Mouse (Mus musculus): ENCODE results near the gene Pgpep1l.

Pgpep1l gene

DNA sequence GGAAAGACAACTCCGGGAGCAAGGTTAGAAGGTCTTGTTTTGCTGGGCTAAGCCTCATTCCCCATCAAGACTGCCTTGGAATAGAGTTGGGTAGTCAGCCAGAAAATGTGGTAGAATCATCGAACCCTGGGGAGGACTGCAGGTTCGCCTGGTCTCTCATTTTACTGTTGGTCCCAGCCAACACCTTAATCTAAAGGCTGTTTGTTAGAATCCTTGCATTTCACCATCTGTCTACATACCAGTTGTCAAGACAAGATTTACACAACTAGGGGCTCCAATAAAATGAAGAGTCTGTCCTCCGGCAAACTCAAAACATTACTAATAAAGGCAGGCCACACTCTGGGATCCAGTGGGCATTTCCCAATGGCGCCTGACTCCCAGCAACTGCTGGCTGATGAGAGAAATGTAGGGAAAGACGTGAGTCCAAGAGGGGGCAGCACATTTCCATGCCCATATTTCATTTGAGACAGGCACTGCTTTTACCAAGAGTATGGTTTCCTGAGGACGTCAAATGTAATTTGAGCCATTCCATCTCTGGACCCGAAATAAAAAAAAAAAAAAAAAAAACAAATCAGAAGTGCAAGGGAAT lies 1.3 kb downstream of the Pgpep1l start:
- DNase-seq (ENCODE audit: low spot score in 2 of 2), result no peak

GRCm38 (mm10) chr7:68259523-68260081 lies 4.4 kb downstream of the Pgpep1l start:
- no peak for DNase-seq (ENCODE audit: low spot score in 2 of 2)

GRCm38 (mm10) chr7:68258326-68259150 lies 5.5 kb downstream of the Pgpep1l start:
- DNase-seq (ENCODE audit: low spot score in 2 of 2), result no peak

DNA sequence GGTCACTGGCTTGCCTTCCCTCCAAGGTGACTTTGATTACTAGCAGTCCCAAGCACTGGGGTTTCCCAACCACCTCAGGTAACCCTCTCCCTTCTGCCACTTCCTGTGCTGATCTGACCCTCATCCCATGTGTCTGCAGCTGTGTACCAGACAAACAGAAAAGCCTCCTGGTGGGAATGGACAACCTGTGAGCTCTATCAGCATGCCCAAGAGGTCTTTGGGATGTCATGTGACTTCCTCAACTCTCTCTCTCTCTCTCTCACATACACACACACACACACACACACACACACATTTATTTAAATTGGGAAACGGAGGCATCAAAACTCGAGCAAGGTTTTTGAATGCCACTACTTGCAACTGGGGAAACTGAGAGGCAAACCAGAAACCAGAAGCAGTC lies 6.3 kb downstream of the Pgpep1l start:
- DNase-seq (ENCODE audit: low spot score in 2 of 2), result no peak

DNA sequence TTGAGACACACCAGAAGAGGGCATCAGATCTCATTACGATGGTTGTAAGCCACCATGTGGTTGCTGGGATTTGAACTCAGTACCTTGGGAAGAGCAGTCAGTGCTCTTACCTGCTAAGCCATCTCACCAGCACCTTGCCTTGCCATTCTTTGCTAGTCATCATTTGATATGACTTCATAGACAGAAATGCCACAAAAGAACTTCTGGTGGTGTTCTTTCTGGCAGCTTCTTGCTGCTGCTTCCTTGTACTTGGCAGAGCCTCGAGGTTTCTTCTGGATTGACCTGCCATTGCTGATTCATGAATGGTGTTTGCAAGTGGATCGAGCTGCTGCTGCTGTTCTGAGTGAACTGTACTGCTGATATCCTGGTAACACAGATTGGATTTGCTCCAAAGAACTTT lies 13.1 kb downstream of the Pgpep1l start:
- no peak for DNase-seq (ENCODE audit: low spot score in 2 of 2)

- no peak for DNase-seq (ENCODE audit: low spot score in 2 of 2)
Observed at GRCm38 (mm10) chr7:68250411-68250810, 13.6 kb downstream of the Pgpep1l start.

DNA sequence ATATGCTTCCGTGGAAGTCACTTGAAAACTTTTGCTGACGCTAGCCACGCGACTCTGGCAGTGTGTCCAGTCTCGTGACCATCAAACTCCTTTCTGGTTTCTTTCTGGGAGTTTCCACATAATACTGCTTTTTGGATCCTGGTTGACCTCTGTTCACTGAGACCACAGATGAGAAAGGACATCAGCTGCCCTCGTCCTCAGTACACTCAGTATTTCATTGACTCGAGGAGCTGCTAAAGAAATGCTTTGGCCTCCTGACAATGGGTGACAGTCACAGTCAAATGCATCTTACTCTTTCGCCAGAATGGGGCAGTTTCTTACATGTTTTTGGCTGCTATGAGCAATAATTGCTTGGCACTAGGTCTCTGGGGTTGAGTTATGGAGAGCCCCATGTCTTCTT lies 17.8 kb downstream of the Pgpep1l start:
- DNase-seq (ENCODE audit: low spot score in 2 of 2), result no peak

DNA sequence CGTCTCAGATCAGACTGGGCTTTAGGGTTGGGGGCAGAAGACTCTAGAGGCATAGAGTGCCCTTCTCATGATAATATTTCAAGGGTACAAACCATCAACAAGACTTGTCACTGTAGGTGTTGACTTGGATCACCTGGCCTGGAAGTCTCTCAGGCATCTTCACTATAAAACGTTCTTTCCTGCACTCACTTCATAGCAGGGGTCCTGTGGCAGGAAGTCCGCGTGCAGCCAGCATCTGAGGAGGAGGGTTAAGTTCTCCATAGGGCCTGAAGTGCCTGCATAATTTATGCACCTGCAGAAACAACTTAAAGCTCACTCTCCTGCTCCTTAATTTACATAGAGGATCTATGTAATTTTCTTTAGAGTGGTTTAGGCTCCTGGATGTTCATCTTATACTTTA lies 18.4 kb downstream of the Pgpep1l start:
- DNase-seq (ENCODE audit: low spot score in 2 of 2), result no peak

DNA sequence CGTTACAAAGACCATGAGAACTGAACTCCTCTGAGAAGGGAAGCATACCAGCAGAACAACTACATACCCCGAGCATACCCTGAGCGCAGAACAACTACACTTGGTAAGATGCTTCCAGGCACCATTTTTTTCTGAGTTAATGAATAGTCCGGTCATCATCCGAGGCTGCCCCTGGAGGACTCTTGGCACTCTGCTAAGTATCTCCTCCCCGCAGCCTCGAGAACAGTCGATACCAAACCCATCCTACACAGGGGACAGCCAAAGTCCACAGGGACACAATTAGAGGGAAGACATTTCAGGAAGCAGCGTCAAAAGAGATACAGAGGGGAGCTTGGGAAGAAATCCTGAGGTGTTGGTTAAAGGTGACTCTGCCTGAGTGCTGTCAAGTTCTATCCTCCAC lies 22.8 kb downstream of the Pgpep1l start:
- DNase-seq (ENCODE audit: low spot score in 2 of 2), result no peak

- DNase-seq (ENCODE audit: low spot score in 2 of 2), result no peak
Observed at GRCm38 (mm10) chr7:68239220-68239827, 24.7 kb downstream of the Pgpep1l start.

GRCm38 (mm10) chr7:68236817-68237216 lies 27.2 kb downstream of the Pgpep1l start:
- no peak for DNase-seq (ENCODE audit: low spot score in 2 of 2)

GRCm38 (mm10) chr7:68233619-68234223 lies 30.3 kb downstream of the Pgpep1l start:
- no peak for DNase-seq (ENCODE audit: low spot score in 2 of 2)

DNA sequence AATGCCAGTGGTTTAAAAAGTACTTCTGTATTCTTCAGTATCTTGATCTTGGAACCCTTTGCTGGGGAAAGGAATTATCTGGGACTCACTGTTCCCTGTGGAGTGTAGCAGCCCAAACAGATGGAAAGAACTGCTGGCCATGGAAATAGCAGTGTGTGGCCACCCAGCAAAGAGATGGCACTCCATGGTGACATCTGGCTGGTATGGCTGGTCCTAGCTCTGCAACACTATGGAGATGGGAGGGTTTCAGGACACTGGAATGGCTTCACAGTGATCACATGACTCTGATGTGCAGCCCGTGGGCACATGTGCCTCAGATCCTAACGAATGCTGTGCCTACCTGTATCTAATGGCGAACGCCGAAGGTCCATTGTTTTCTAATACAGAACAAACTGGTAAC lies 31.5 kb downstream of the Pgpep1l start:
- no peak for DNase-seq (ENCODE audit: low spot score in 2 of 2)

DNA sequence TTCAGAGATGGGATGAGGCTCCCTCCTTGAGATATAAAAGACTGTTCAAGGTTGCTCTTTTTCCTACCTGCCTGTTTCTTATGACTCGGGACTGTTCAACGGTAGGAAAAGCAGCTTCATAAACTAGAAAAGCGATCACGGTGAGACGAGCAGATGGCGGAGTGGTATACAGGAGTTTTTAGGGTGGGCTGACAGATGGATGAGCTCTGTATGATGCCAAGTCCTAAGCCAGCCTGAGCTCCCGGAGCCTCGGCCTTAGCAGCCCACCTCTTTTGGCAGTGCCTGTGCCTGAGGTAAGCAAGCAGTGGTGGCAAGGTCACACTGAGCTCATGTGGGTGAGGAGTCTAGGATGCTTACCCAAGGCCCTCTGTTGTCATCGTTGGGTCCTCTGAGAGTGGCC lies 33.2 kb downstream of the Pgpep1l start:
- no peak for DNase-seq (ENCODE audit: low spot score in 2 of 2)

GRCm38 (mm10) chr7:68228491-68228890 lies 35.5 kb downstream of the Pgpep1l start:
- no peak for DNase-seq (ENCODE audit: low spot score in 2 of 2)

DNA sequence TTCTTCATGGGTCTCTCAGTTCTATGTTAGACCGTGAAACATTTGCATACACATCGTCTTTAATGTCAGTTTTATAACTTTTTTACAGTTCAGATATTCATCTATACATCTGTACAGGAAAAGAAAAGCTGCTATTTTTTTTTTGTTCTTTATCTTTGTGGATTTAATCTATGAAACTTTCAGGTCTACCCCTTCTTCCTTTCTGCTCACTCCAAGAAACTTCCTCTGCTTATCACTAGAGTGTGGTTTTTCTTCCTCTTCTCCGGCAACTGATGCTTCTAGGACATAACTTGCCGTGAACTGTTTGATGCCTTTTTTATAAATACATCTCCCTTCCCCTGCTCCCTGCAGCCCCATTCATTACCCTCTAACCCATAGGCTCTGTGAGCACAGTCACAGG lies 36.4 kb downstream of the Pgpep1l start:
- no peak for DNase-seq (ENCODE audit: low spot score in 2 of 2)

- no peak for DNase-seq (ENCODE audit: low spot score in 2 of 2)
Observed at GRCm38 (mm10) chr7:68227021-68227420, 37.0 kb downstream of the Pgpep1l start.

- DNase-seq (ENCODE audit: low spot score in 2 of 2), result no peak
Observed at GRCm38 (mm10) chr7:68225427-68226054, 38.5 kb downstream of the Pgpep1l start.

DNA sequence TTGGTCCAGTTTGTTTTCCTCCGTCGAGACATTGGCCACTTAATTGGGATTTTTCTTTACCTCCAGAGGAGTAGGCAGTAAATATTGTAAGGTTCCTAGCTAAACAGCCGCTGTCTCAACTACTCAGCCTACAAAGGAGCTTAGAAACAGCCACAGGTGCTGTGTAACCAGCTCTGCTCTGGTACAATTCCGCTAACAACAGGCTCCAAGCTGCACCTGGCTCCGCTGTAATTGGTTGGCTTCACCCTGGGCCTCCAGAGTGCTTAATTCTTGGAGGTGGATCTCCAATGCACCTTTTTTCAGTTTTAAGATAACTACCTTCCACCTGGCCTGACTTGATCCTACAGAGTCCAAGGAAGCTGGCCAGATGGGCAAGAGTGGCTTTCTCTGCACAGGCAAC lies 40.0 kb downstream of the Pgpep1l start:
- no peak for DNase-seq (ENCODE audit: low spot score in 2 of 2)

DNA sequence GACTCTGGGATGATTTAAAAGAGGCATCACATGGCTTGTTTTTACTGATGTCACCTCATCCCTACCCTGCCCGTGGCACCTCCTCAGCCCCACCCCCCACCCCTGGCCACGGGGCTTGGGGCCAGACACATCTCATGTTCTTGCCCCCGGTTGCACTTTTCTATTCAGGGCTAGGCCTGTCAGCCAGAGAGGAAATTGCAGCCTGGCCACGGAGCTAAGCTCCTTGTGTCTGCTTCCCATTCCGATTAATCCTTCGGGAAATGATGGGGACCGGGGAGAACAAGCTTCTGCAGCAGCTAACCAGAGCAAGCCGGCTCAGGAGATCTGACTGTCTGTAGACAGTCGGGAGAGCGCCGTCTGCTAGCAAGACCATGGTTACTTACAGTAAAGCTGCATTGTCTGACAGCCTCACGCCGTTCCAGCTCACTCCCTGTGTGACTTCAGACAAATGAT lies 40.7 kb downstream of the Pgpep1l start:
- no peak for DNase-seq (ENCODE audit: low spot score in 2 of 2)

- DNase-seq (ENCODE audit: low spot score in 2 of 2), result no peak
Observed at GRCm38 (mm10) chr7:68221677-68222230, 42.3 kb downstream of the Pgpep1l start.

Data from cerebellum, postnatal 4 days (tissue).